Mouse (Mus musculus) spleen, postnatal 36 days (tissue): ENCODE measurements around the gene Zfp692.
"Not testable (repeated sequence)": the region's sequence is repeated elsewhere in the genome, so short reads cannot be mapped to it uniquely, and the experiment has no call there.

Experiments used
- DNase-seq, 2 experiments: peaks; one replicate each; pipeline ENCODE4 v3.0.0; 2022; ENCODE audit warnings: low spot score in 2 of 2, mixed read lengths in 1 of 2

The Zfp692 gene

GRCm38 (mm10) chr11:58353709-58354108 lies 46.8 kb downstream of the Zfp692 start:
- DNase-seq, result no peak

DNA sequence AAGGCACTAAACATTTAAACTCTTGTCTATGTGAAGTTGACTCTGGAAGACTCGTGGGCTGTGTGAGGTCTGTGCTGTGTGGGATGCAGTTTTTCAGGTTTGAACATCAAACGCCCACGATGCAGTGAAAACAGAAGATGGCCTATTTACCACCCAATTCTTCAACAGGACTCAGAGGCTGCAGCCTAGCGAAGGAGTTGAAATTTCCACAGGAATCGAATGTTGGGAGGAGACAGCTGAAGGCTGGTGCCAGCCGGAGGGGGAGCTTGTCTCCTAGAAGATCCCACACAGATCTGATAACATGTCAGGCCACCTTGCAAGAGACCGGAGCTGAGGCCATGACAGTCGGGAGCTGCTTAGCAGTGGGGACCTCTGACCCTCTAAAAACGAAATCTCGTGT lies 47.6 kb downstream of the Zfp692 start:
- no peak for DNase-seq

GRCm38 (mm10) chr11:58354927-58355326 lies 48.1 kb downstream of the Zfp692 start:
- no peak for DNase-seq

- no peak for DNase-seq
Measured at GRCm38 (mm10) chr11:58357042-58357441, 50.2 kb downstream of the Zfp692 start.

DNA sequence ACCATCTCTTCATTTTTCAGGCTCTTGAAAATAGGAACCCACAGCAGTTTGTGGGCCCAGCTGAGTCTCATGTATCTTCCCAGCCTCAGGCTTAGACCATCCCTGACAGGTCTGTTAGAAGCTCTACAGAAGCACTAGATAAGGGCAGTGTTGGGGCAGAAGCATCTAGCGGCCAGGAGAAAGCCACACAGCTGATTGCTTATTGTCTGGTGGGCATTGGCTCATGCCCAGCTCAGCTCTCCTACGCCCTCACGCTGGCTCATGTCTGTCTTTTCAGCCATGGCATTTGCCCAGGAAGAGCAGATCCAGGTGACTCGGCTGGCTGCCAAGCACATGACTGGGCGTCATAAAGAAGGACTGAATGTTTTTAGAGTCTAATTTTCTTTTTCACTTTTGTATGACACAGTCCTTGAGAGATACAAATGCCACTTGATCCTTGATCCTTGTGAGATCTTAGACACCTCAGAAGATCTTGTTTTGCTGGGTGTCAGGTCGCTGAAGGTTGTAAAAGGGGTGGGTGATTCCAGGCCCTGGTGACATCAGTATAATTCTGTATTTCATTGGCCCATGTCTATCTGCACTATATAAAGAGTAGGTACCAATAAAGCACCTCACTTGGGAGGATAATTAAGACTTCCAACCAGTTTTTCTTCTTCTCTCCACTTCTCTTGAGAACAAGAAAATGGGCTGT lies 51.1 kb downstream of the Zfp692 start:
- DNase-seq, result no peak

GRCm38 (mm10) chr11:58362562-58362961 lies 55.7 kb downstream of the Zfp692 start:
- DNase-seq, result not testable (repeated sequence)
